Mouse (Mus musculus): ENCODE results near the gene Cops7a. TPM values are rescaled to one million over a fixed set of nuclear protein-coding genes. Genes with fewer than 3 reads are reported as not detected.

The Cops7a gene
- total and polyA plus RNA-seq, 2 experiments from 2014 or later, result 134 to 241 TPM

GRCm38 (mm10) chr6:124910032-124910431 lies 55.3 kb downstream of the Cops7a start:
- TF ChIP-seq CTCF (IDR thresholded peaks at IDR 0.05; ENCODE audit: low read depth) (no peak), EP300 (IDR thresholded peaks at IDR 0.05; ENCODE audit: low read depth) (no peak)
- Histone ChIP-seq H3K27me3 (ENCODE audit: control insufficient read depth, insufficient read depth, low read length) (peaks cover 6% of the 10 kb centered on the region; the same call in 1 of the 2 replicates), H3K4me1 (ENCODE audit: control insufficient read depth, insufficient read depth) (peaks cover 15% of the 10 kb centered on the region), H3K4me2 (ENCODE audit: low read depth, low read length) (peak overlapping the region; percentile 31; the same call in 1 of the 2 replicates), H3K27ac (ENCODE audit: low read depth) (no peak overlapping the region), H3K4me3 (ENCODE audit: low read depth, low read length) (no peak overlapping the region), H3K36me3 (replicated peaks; ENCODE audit: control insufficient read depth, insufficient read depth, low read length) (peaks cover 21% of the 10 kb centered on the region), H3K9me3 (replicated peaks; ENCODE audit: control insufficient read depth, low read length) (no peaks in the 10 kb centered on the region), H3K9ac (replicated peaks; ENCODE audit: low read depth, low read length) (no peak overlapping the region)
- DNase-seq (ENCODE audit: low spot score) (no peak), ATAC-seq (ENCODE audit: insufficient read depth, low read depth) (0 out of 2 replicates have a peak, but pooled peaks have one; percentile 16)
- 9% methylated on average over 32 of the region's 32 CpGs for WGBS

Other genes starting within 250 kb of the Cops7a start
- 2.4 and 6.3 TPM in 2 replicates for gene Ptpn6, start 226.8 kb downstream of the Cops7a start, total RNA-seq (2014; rRNA removed; ENCODE audit: low replicate concordance)
- 4.3 and 4.5 TPM in 2 replicates for gene Ptpn6, start 226.8 kb downstream of the Cops7a start, polyA plus RNA-seq (2015; fragmentation: Nextera tagmentation; extraction: Ambion mirVana)
- gene Grcc10, start 224.2 kb downstream of the Cops7a start, total RNA-seq (2014; rRNA removed; ENCODE audit: low replicate concordance), result 119 and 153 TPM in 2 replicates
- gene Grcc10, start 224.2 kb downstream of the Cops7a start, polyA plus RNA-seq (2015; fragmentation: Nextera tagmentation; extraction: Ambion mirVana), result 492 and 535 TPM in 2 replicates
- not detected in 2 replicates for gene Gm45234, start 209.5 kb downstream of the Cops7a start, total RNA-seq (2014; rRNA removed; ENCODE audit: low replicate concordance)
- gene Gm45234, start 209.5 kb downstream of the Cops7a start, polyA plus RNA-seq (2015; fragmentation: Nextera tagmentation; extraction: Ambion mirVana), result not detected in 2 replicates
- 7.8 and 8.5 TPM in 2 replicates for gene Atn1, start 209.0 kb downstream of the Cops7a start, total RNA-seq (2014; rRNA removed; ENCODE audit: low replicate concordance)
- 5.4 and 6.0 TPM in 2 replicates for gene Atn1, start 209.0 kb downstream of the Cops7a start, polyA plus RNA-seq (2015; fragmentation: Nextera tagmentation; extraction: Ambion mirVana)
- 1.7 and 4.1 TPM in 2 replicates for gene Eno2, start 195.9 kb downstream of the Cops7a start, total RNA-seq (2014; rRNA removed; ENCODE audit: low replicate concordance)
- 1.3 and 1.5 TPM in 2 replicates for gene Eno2, start 195.9 kb downstream of the Cops7a start, polyA plus RNA-seq (2015; fragmentation: Nextera tagmentation; extraction: Ambion mirVana)
- gene Lrrc23, start 185.8 kb downstream of the Cops7a start, total RNA-seq (2014; rRNA removed; ENCODE audit: low replicate concordance), result not detected in 2 replicates
- gene Lrrc23, start 185.8 kb downstream of the Cops7a start, polyA plus RNA-seq (2015; fragmentation: Nextera tagmentation; extraction: Ambion mirVana), result 0.95 TPM in 1 of 2 replicates, not detected in the other
- gene Spsb2, start 156.9 kb downstream of the Cops7a start, total RNA-seq (2014; rRNA removed; ENCODE audit: low replicate concordance), result 5.9 and 17.6 TPM in 2 replicates
- 7.0 and 7.7 TPM in 2 replicates for gene Spsb2, start 156.9 kb downstream of the Cops7a start, polyA plus RNA-seq (2015; fragmentation: Nextera tagmentation; extraction: Ambion mirVana)
- gene Tpi1, start 151.2 kb downstream of the Cops7a start, total RNA-seq (2014; rRNA removed; ENCODE audit: low replicate concordance), result 1,544 and 1,648 TPM in 2 replicates
- gene Tpi1, start 151.2 kb downstream of the Cops7a start, polyA plus RNA-seq (2015; fragmentation: Nextera tagmentation; extraction: Ambion mirVana), result 1,138 and 1,142 TPM in 2 replicates
- 92.2 and 126 TPM in 2 replicates for gene Usp5, start 136.1 kb downstream of the Cops7a start, total RNA-seq (2014; rRNA removed; ENCODE audit: low replicate concordance)
- gene Usp5, start 136.1 kb downstream of the Cops7a start, polyA plus RNA-seq (2015; fragmentation: Nextera tagmentation; extraction: Ambion mirVana), result 66.4 and 73.5 TPM in 2 replicates
- gene Cdca3, start 136.0 kb downstream of the Cops7a start, total RNA-seq (2014; rRNA removed; ENCODE audit: low replicate concordance), result 95.9 and 127 TPM in 2 replicates
- gene Cdca3, start 136.0 kb downstream of the Cops7a start, polyA plus RNA-seq (2015; fragmentation: Nextera tagmentation; extraction: Ambion mirVana), result 51.6 and 52.9 TPM in 2 replicates
- gene Gnb3, start 125.3 kb downstream of the Cops7a start, total RNA-seq (2014; rRNA removed; ENCODE audit: low replicate concordance), result 0.50 and 4.2 TPM in 2 replicates
- gene Gnb3, start 125.3 kb downstream of the Cops7a start, polyA plus RNA-seq (2015; fragmentation: Nextera tagmentation; extraction: Ambion mirVana), result 2.8 and 3.3 TPM in 2 replicates
- 38.5 and 41.1 TPM in 2 replicates for gene P3h3, start 107.8 kb downstream of the Cops7a start, total RNA-seq (2014; rRNA removed; ENCODE audit: low replicate concordance)
- 7.2 and 7.6 TPM in 2 replicates for gene P3h3, start 107.8 kb downstream of the Cops7a start, polyA plus RNA-seq (2015; fragmentation: Nextera tagmentation; extraction: Ambion mirVana)
- 2.9 and 9.7 TPM in 2 replicates for gene Gpr162, start 101.6 kb downstream of the Cops7a start, total RNA-seq (2014; rRNA removed; ENCODE audit: low replicate concordance)
- 1.2 and 1.5 TPM in 2 replicates for gene Gpr162, start 101.6 kb downstream of the Cops7a start, polyA plus RNA-seq (2015; fragmentation: Nextera tagmentation; extraction: Ambion mirVana)
- gene Cd4, start 77.3 kb downstream of the Cops7a start, total RNA-seq (2014; rRNA removed; ENCODE audit: low replicate concordance), result 4.5 TPM in 1 of 2 replicates, not detected in the other
- 0.04 and 0.10 TPM in 2 replicates for gene Cd4, start 77.3 kb downstream of the Cops7a start, polyA plus RNA-seq (2015; fragmentation: Nextera tagmentation; extraction: Ambion mirVana)
- gene Lag3, start 53.8 kb downstream of the Cops7a start, total RNA-seq (2014; rRNA removed; ENCODE audit: low replicate concordance), result 0.11 and 0.27 TPM in 2 replicates
- gene Lag3, start 53.8 kb downstream of the Cops7a start, polyA plus RNA-seq (2015; fragmentation: Nextera tagmentation; extraction: Ambion mirVana), result 0.82 and 0.85 TPM in 2 replicates
- gene Ptms, start 45.4 kb downstream of the Cops7a start, total RNA-seq (2014; rRNA removed; ENCODE audit: low replicate concordance), result 323 and 565 TPM in 2 replicates
- gene Ptms, start 45.4 kb downstream of the Cops7a start, polyA plus RNA-seq (2015; fragmentation: Nextera tagmentation; extraction: Ambion mirVana), result 221 and 246 TPM in 2 replicates
- 333 and 532 TPM in 2 replicates for gene Mlf2, start 34.2 kb downstream of the Cops7a start, total RNA-seq (2014; rRNA removed; ENCODE audit: low replicate concordance)
- 296 and 298 TPM in 2 replicates for gene Mlf2, start 34.2 kb downstream of the Cops7a start, polyA plus RNA-seq (2015; fragmentation: Nextera tagmentation; extraction: Ambion mirVana)
- not detected in 2 replicates for gene Pianp, start 31.2 kb upstream of the Cops7a start, total RNA-seq (2014; rRNA removed; ENCODE audit: low replicate concordance)
- gene Pianp, start 31.2 kb upstream of the Cops7a start, polyA plus RNA-seq (2015; fragmentation: Nextera tagmentation; extraction: Ambion mirVana), result 0.37 TPM in 2 replicates
- gene Zfp384, start 43.6 kb upstream of the Cops7a start, total RNA-seq (2014; rRNA removed; ENCODE audit: low replicate concordance), result 18.4 and 20.4 TPM in 2 replicates
- 5.4 and 5.5 TPM in 2 replicates for gene Zfp384, start 43.6 kb upstream of the Cops7a start, polyA plus RNA-seq (2015; fragmentation: Nextera tagmentation; extraction: Ambion mirVana)
- 41.9 and 48.7 TPM in 2 replicates for gene Ing4, start 74.2 kb upstream of the Cops7a start, total RNA-seq (2014; rRNA removed; ENCODE audit: low replicate concordance)
- gene Ing4, start 74.2 kb upstream of the Cops7a start, polyA plus RNA-seq (2015; fragmentation: Nextera tagmentation; extraction: Ambion mirVana), result 54.1 and 59.1 TPM in 2 replicates
- gene Acrbp, start 84.2 kb upstream of the Cops7a start, total RNA-seq (2014; rRNA removed; ENCODE audit: low replicate concordance), result 2.6 and 6.0 TPM in 2 replicates
- 2.2 and 2.7 TPM in 2 replicates for gene Acrbp, start 84.2 kb upstream of the Cops7a start, polyA plus RNA-seq (2015; fragmentation: Nextera tagmentation; extraction: Ambion mirVana)
- not detected in 2 replicates for gene Lpar5, start 102.4 kb upstream of the Cops7a start, total RNA-seq (2014; rRNA removed; ENCODE audit: low replicate concordance)
- 0.12 TPM in 1 of 2 replicates, not detected in the other for gene Lpar5, start 102.4 kb upstream of the Cops7a start, polyA plus RNA-seq (2015; fragmentation: Nextera tagmentation; extraction: Ambion mirVana)
- gene Chd4, start 130.4 kb upstream of the Cops7a start, total RNA-seq (2014; rRNA removed; ENCODE audit: low replicate concordance), result 82.2 and 98.0 TPM in 2 replicates
- gene Chd4, start 130.4 kb upstream of the Cops7a start, polyA plus RNA-seq (2015; fragmentation: Nextera tagmentation; extraction: Ambion mirVana), result 55.5 and 58.1 TPM in 2 replicates
- gene Nop2, start 166.4 kb upstream of the Cops7a start, total RNA-seq (2014; rRNA removed; ENCODE audit: low replicate concordance), result 21.4 and 22.9 TPM in 2 replicates
- 20.6 and 25.3 TPM in 2 replicates for gene Nop2, start 166.4 kb upstream of the Cops7a start, polyA plus RNA-seq (2015; fragmentation: Nextera tagmentation; extraction: Ambion mirVana)
- gene Iffo1, start 179.7 kb upstream of the Cops7a start, total RNA-seq (2014; rRNA removed; ENCODE audit: low replicate concordance), result 10.6 and 41.9 TPM in 2 replicates
- gene Iffo1, start 179.7 kb upstream of the Cops7a start, polyA plus RNA-seq (2015; fragmentation: Nextera tagmentation; extraction: Ambion mirVana), result 10.5 and 12.3 TPM in 2 replicates
- gene Gapdh, start 200.9 kb upstream of the Cops7a start, total RNA-seq (2014; rRNA removed; ENCODE audit: low replicate concordance), result 6,647 and 7,476 TPM in 2 replicates
- gene Gapdh, start 200.9 kb upstream of the Cops7a start, polyA plus RNA-seq (2015; fragmentation: Nextera tagmentation; extraction: Ambion mirVana), result 3,728 and 4,065 TPM in 2 replicates
- gene Ncapd2, start 226.2 kb upstream of the Cops7a start, total RNA-seq (2014; rRNA removed; ENCODE audit: low replicate concordance), result 85.4 and 98.0 TPM in 2 replicates
- 24.5 and 26.3 TPM in 2 replicates for gene Ncapd2, start 226.2 kb upstream of the Cops7a start, polyA plus RNA-seq (2015; fragmentation: Nextera tagmentation; extraction: Ambion mirVana)
- 109 and 165 TPM in 2 replicates for gene Mrpl51, start 226.3 kb upstream of the Cops7a start, total RNA-seq (2014; rRNA removed; ENCODE audit: low replicate concordance)
- 426 and 447 TPM in 2 replicates for gene Mrpl51, start 226.3 kb upstream of the Cops7a start, polyA plus RNA-seq (2015; fragmentation: Nextera tagmentation; extraction: Ambion mirVana)